Mouse (Mus musculus) frontal cortex, adult 2 months (tissue): ENCODE measurements at regions not wholly inside any gene's neighbourhood (a gene's known extent, or its start where the extent isn't known, plus 50 kb on each side); places are given as distances from the start of the nearest gene placed in this dataset.

Source experiments
- DNase-seq, 2 experiments: peaks; one replicate each; pipeline ENCODE4 v3.0.0; 2022; ENCODE audit warnings: low spot score in 1 of 2; ENCODE audit errors: extremely low spot score in 1 of 2

DNA sequence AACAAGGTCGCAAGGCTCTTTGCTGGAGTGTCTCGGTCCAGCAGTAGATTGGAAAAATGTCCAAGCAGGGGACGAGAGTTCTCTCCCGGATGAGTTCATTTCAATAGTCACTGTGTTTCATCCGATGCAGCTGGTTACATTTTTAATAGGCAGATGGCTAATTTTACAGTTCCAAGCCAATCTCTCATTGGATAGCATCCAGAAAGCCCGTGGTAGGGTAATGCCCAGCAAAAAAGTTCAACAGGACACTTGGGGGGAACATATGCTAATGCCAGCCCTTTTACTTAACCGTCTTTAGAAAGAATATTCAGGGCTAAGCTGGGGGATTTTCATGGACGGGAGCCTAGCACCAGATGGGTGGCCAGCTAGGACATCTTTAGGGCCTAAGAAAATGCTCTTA lies 264.6 kb upstream of the Sall1 start:
- DNase-seq = peak in 1 of 2 experiments; percentile 27

DNA sequence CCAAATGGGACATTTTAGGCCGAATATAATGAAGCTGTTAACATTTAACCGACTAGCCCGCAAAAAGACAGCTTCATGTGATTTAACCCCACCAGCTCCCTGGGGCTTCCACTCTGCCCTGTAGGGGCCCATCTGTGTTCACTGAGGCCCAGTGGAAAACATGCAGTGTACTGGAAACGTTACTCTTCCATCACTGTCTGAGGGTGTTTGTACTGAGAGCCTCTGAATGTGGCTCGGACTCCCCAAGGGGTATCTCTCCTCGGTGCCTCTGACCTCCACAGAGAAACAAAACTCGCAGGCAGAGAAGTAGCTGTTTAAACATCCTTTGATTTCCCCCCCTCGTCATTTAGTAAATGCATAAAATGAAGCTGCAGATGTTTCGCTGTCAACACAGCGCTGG lies 263.6 kb upstream of the Sall1 start:
- no peak for DNase-seq

DNA sequence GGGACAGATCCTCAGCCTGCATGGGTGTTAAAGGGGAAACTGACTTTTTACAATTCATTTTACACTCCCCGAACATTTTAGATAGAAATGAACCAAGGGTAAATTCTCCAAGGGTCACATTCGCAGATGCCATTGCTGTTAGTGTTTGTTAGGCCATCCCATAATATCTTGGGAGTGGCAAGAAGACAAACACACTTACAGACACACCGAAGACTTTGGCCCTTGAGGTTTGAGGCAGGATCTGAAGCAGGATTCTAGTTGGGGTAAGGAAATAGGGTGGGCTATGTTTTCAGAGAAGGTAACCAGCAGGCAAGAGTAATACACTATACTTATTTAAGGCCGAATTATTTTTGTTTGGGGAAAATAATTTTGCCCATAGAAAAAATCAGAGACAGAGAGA lies 263.1 kb upstream of the Sall1 start:
- no peak for DNase-seq

DNA sequence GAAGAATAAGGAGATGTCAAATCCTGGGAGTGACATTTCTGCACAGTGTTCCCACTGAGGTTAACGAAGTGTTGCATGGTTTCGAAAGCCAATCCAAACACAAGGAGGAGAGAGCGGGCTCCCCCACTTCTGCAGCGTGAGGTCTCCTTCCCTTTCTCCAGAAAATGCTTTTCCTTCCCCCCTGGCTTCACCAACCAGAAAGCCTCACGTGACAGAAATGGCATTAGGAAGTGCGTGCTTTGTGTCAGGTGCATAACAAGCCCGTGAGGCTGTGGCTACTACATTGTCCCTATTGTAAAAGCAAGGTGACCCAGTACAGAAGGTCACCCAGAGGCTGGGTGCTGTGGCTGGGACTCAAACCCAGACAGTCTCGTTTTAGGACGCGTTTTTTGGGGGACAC lies 260.2 kb upstream of the Sall1 start:
- DNase-seq = no peak

DNA sequence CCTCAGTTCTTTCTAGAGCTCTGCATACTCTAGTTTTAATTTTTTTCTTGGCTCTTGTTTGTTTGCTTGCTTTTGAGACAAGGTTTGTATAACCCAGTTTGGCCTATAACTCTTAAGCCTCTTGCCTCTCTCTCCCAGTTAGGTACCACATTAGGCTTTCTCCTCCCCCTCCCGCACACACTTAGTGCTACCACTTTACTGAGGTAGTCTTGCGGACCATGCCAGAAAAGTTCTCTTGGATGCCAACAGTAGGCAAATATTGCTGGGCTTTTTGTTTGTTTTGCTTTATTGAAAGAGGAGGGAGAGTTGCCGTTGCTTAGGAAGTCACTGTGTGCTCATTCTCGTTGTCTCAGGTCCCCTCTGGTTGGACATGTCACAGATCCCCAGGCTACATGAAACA lies 259.4 kb upstream of the Sall1 start:
- no peak for DNase-seq

DNA sequence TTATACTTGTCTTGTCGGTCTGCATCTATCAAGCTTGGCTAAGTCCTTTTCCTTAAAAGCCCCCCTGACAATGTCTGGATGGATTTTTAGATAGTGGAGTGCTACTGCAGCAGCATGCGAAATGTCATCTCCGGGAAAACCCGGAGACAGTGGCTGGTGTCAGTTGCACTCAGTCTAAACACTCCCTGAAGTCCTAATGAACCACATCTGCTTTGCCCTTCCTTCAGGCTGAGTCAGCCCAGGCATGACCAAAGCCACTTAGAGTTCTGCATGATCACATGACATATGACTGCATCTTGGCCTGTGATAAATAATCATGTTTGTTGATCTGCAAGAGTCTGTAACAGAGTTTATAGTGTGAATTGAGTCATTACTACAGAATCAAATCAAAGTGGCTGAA lies 255.7 kb upstream of the Sall1 start:
- no peak for DNase-seq

DNA sequence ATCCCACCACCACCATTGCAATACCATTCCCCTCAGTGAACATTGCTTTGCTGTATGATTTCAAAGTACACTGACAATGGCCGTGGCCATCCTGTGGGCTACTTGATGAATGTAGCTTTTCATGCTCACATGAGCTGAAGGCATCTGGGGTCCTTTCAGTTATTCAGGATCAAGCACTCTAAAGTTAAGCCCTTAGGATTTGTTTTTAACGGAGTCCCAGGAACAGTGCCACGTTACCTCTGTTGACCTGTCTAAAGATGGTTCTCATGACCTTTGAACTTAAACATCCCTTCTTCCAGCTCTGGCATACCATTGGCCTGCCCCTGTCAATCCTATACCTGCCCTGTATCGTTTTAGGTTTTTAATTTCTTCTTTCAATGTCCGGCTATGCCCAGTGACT lies 251.7 kb upstream of the Sall1 start:
- DNase-seq = no peak

DNA sequence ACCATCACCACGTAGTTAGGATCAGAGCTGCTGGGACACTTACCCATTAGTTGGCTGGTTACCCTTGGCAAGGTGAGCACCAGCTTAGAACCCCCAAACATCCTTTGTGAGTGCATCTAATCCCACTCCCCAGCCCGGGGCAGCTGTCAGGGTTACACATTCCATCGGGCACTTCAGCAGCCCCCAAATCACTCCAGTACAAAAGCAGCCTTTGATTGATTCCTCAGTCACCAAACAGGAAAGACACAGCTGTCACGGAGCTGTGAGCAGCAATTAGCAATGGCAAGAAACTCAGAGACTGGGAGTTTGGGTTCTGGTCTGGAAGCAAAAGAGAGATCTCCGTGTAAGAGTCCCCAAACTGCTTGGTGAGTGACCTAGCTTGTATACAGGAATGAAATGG lies 245.1 kb upstream of the Sall1 start:
- DNase-seq = no peak

DNA sequence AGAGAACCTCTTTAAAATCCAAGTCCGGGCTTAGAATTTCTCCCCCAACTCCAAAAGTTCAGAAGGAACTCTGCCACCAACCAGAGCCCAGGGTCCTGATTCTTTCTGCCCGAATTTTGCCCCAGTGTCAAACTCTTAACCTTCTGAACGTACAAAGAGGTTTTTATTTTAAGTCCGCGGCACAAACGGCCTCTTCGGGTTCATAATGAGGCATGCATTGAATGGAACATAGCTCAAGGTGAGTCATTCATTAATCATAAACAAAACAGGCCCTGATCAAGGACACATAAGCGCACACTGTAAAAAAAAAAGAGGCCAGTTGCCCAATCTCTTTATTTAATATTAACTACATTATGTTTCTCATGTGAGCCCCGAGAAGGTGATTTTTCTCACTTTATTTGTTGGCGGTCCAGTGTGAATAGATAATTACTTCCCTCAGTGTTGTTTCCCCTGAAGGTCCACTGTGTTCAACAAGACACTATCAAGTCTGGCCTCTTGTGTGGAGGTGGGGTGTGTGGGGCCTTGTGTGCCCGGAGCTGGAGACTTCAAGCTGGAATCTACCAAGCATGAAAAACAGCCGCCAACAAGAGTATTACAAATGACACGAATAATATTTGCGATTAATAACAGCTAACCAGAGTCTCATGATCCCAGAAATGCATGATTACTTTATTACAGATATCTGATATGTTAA lies 241.1 kb upstream of the Sall1 start:
- DNase-seq = no peak

DNA sequence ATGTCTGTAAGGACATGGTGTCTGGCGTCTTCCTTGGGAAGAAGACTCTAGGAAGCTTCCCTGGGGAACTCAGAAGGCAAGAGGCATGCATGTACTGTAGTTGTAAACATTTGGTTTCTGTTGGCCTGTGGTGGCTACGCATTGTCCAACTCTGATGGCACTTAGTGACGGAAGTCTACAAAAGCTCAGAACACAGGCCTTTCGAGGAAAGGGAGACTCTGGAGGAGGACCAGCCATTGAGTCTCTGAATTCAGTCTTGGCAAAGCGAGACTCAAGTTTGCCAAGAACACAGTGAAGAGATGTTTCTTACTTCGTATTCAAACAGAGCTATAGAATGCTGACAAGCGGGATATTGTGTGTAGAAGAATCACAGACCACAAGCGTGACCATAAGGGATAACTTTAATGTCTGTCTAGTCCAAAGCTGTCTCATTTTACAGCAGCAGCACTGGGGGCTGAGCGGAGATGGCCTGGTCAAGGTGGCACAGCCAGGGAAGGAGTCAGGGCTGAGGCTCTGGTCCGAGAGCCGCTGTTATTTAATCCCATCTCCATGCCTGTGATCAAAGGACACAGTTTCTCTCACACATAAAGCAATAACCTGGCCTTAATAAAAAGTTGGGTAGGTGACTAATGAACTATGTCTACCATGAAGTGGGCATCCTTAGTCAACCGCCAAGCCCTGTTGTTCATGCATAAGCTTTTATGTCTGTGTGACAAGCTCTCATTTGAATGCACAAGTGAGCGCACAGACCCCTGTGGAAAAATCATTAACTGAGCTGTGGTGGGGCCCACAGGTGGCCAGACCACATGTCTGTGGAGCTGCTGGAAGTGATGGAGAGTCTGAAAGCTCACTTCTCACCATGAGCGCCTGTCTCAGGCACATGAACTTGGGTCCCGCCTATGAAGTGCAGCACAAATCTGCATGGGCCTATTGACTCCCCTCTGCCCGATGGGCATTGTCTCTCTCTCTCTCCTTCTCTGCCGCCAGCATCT lies 239.4 kb upstream of the Sall1 start:
- DNase-seq = no peak

DNA sequence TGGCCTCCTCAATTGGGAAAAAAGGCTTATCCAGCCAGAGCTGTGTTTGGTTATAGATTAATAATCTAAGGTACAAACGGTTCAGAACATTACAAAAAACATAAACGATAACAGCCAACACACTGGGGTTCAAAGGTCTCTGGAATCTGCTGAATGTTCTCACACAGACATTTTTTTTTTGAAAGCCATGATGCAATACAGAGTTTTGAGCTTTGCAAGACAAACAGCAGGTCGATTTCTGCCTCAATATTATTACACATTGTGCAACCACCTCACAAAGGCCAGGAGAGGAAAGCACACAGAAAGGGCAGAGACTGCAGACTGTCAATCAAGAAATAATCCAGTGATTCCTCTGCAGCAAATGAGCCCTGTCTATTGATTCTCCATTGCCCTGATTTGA lies 235.9 kb upstream of the Sall1 start:
- no peak for DNase-seq

DNA sequence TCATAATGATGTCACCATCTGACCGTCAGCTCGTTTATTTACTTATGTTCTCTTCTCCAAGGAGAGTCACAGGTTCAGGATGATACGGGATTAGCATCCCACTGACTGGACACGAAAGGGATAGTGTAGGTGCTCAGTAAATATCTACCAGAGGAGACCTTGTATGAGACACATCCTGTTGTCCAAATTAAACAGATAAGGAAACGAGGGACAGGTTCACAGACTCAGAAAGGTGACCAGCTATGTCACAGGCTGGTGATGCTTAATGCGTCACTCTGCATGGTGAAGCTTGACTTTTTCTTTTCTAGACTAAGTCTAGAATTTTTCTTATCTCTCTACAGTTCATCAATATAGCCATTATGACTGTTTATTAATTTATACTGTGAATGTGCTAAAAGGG lies 235.2 kb upstream of the Sall1 start:
- DNase-seq = no peak

DNA sequence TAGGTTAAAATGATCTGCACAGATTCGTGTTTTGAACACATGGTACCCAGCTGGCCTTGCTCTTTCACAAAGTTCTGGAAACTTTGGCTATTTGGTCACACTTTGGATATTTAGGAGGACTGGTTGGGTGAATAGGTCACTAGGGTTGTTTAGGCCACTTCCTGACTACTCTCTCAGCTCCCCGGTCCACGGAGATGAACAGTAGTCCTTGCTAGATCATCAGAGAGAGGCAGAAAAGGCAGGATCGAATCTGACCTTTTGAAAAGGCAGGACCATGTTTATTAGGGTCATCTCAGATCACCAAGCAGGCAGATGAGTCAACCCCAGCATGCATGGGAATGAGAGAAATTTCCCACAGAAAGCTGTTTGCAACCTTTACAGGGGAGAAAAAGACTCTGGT lies 229.3 kb upstream of the Sall1 start:
- DNase-seq = no peak

DNA sequence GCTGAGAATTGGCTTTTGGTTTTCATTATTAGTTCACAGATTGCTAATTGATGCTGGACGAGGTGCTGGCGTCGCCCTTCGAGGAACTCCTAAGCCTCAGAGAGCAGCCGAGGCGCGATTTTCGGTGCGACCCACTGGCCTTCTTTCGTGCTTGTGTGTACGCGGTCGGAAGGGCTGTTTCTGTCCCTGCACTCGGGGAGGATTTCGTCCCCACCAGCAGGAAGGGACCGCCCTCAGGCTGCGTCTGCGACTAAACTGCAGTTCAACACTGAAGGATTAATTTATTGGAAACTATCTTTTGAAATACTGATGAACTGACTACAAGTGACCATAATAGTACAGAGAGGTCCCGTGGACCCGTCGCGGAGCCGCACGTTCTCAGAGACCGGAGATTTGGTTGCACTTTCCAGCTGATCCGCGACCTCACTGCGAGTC lies 228.4 kb upstream of the Sall1 start:
- peak in 1 of 2 experiments; percentile 23 for DNase-seq

DNA sequence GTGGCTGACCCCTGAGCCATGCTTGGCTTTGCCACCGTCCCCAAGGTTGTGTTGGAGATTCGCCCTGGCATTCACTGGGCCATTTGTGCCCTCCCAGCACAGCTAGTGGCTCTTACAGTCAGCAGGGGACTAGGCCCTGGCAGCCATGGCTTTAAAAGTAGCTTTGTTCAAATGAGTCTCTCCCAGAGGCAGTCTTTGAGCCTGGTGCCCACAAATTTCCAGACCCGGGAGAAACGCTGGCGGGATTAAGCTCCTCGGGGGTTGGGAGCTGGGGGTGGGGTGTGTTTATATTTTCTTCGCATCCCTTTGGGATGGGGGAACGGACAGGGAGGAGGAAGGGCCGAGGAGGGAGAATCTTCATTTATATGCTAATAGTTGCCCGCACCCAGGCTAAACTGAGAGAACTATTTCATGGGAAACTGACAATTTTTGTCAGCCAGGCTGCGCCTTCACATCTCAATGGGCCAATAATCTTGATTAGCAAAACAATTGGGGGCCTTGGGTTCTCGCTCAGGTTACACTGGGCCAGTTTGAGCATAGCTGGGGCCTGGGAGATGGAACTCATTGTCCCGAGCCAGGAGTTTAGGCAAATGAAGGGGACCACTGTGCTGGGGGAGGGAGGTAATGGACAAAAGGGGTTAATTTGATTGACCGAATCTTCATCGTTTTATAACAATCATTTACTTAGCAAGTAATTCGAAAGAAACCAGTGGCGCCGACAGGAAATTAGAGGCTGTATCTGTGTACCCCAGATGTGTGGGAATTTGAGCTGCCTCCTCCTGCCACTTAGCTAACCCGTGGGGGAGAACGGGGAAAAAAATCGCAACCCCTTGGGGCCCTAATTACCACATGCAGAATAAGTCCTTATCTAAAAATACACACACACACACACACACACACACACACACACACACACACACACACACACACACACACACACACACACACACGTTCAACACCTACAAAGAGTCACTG lies 227.7 kb upstream of the Sall1 start:
- no peak for DNase-seq

DNA sequence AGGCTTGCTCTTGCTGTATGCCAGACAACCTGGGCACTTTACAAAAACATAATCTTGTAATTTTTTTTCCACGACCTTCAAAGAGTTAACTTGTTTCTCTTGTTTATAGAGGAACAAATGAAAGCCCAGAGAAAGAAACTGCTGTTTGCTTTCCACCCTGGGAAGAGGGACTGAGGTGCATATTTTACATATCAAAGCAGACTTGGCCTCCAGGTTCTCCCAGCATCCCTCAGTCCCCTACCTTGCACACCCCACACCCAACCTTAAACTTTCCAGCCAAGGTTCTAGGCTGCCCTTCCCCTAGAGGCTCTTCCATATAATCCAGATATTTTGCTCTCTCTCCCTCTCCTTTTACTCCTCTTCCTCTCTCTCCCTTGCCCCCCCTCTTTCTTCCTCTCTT lies 226.0 kb upstream of the Sall1 start:
- DNase-seq = no peak

DNA sequence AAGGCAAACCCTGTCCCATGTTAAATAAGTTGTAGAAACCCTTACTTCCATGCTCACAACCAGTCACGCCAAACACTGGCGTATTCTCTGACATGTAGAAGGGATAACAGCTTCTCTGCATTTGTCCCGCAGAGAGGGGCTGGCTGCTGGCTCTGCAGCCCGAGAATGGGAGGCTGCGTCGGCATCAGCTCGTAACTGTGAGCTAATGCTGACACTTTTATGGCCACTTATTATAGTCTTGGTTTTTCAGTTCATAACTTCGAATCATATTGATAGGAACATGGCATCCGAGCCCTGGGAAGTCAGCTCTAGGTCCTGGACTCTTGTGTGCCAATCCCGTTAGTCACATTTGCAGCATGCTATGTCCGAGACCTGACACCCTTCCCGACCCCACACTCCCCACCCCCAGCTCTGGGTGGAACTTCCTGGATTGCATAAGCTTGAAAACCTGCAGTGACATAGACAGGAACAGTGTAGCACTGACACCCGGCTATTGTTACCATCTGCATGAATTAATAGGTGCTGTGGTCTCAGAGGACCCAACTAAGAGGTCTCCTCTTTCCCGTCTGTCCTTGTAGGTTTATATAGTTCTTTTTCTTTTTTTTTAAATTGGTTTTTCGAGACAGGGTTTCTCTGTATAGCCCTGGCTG lies 217.3 kb upstream of the Sall1 start:
- no peak for DNase-seq

DNA sequence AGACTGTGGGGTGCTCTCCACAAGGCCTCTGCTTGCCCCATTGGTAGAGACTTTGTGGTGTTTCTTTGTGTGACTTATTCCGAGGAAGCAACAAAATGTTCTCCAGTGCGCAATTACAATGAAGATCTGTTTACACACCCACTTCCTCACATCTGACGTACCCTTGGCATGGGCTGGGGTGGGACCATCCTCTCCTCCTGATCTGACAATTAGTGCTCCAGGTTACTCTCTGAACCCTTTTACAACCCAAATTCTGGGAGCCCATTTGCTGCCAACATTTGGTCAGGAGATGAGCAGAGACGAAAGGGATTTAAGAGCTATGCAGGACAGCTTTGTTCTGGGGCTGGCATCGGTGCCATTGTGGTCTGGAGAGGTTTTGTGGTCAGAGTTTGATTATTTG lies 215.9 kb upstream of the Sall1 start:
- no peak for DNase-seq

DNA sequence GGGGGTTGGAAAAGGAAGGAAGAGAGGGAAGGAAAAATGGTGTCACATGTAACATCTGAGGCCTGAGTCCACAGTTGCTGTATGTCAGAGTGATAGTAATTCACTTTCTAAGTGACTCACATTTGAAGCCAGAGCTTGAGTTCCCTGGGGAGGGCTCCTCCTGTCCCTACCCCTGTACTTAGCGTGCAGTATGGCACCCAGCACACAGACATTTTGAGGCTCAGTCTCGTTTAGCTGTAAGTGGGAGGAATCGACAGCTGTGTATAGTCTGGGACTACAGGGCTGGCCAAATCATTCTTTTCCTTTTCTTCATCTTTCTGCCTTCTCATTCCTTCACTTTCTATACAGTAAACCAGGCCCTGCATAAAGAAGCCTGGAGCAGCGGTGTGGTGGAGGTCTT lies 202.4 kb upstream of the Sall1 start:
- DNase-seq = no peak

DNA sequence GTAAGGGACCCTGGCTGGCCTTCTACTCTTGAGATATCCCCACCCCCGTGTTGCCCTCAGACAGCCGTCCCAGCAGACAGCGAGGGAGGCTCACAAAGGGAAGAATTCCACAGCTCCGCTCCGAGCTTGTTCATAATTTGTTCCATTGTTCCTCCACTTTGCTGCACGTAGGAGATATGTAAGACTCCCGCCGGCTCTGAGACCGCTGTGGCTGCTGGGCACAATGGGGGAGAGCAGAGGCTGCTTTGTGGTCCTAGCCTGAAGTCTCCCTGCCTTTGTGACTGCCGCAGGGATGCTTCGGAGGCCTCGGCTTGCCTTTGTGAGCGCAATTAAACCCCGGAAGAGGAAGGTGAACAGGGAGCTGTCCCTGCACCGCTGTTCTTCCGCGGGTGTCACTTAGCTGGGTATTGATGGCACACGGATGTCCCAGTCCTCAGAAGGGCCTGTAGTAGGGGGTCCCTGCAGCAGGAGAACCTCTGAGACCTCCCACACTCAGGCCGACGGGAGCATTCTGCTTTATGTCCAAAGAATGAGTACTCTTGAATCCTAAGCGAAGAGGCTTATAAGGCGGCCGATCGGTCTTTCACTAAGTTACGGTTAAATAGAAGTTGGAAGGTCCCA lies 201.3 kb upstream of the Sall1 start:
- DNase-seq = no peak
